Comparison of ENCODE assay signal across 9 mouse cellular contexts in genomic region chr3:87795336-87796277, GRCm38 (mm10). TPM values are rescaled to one million over a fixed set of nuclear protein-coding genes. Genes with fewer than 3 reads are reported as not detected.
DNase-seq lines count a peak whose midpoint lies in the region; ATAC-seq and TF ChIP-seq lines count a peak whose summit lies in the region.
"Had no signal": no experiment of that assay in that cellular context is flagged by ENCODE, and none has a peak within 500 bp of the region (broad histone marks: within the 10 kb centered on the region; RNA-seq: fewer than 3 reads in every experiment).

No protein-coding gene starts in this region.

- H3K9me3 ChIP-seq in MEL (replicated peaks; ENCODE audit: insufficient read depth, low read length): no peaks in the 10 kb centered on the region
- H3K9me3 ChIP-seq in lung, embryonic 16.5 days (ENCODE audit: control insufficient read depth, low read length): no peaks in the 10 kb centered on the region

- H3K27ac ChIP-seq in MEL (ENCODE audit: control insufficient read depth, low read depth, low read length): no peak overlapping the region
- H3K27ac ChIP-seq in bone marrow macrophage, adult 2 months (ENCODE audit: insufficient read depth, low read depth, low read length): no peak overlapping the region
- H3K27ac ChIP-seq in lung, embryonic 16.5 days (ENCODE audit: low read length): no peak overlapping the region
- H3K27ac ChIP-seq: macrophage had no signal

- TF ChIP-seq CTCF in MEL (IDR thresholded peaks at IDR 0.05 in 2 of 3, conservative IDR thresholded peaks at IDR 0.05 in 1 of 3; ENCODE audit: control insufficient read depth in 1 of 3, insufficient read depth in 1 of 3, low read depth in 2 of 3, low read length in 3 of 3, poor library complexity in 1 of 3, severe bottlenecking in 1 of 3): peak; percentile 68 to 90 (median 90)
- peak; percentile 83 for TF ChIP-seq CTCF in bone marrow macrophage, adult 2 months (IDR thresholded peaks at IDR 0.05; ENCODE audit: low read depth, low read length)

- peaks cover 0 to 2% of the 10 kb centered on the region in 2 experiments; a peak in 1 of 4 replicates for H3K36me3 ChIP-seq in MEL (ENCODE audit: control insufficient read depth in 1 of 2, insufficient read depth in 2 of 2, low read length in 2 of 2)
- H3K36me3 ChIP-seq in lung, embryonic 16.5 days (ENCODE audit: control insufficient read depth, insufficient read depth, low read length): no peaks in the 10 kb centered on the region

- no peaks in the 10 kb centered on the region for H3K79me2 ChIP-seq in MEL (ENCODE audit: control insufficient read depth, insufficient read depth, low read length, poor library complexity)

- DNase-seq in MEL (ENCODE audit: low read depth, low spot score): peak; percentile 53
- peak; percentile 4 for DNase-seq in fibroblast of lung, adult 2 months (ENCODE audit: low read depth)
- peak; percentile 77 to 82 for DNase-seq in heart, postnatal 10 days
- peak; percentile 85 to 88 for DNase-seq in kidney, postnatal 4 days
- DNase-seq in ovary, postnatal 36 days (ENCODE audit: low spot score): peak; percentile 59
- DNase-seq in urinary bladder, postnatal 4 days (ENCODE audit: low spot score in 2 of 2): peak; percentile 60 to 74

- TF ChIP-seq EP300 in MEL (IDR thresholded peaks at IDR 0.05; ENCODE audit: low read depth in 1 of 2, low read length in 2 of 2): no peak

- TF ChIP-seq RAD21 in MEL (IDR thresholded peaks at IDR 0.05; ENCODE audit: low read depth, low read length): peak; percentile 84

- intact Hi-C loops in heart, postnatal 10 days (cut with DNase I): loop anchor here (1.0 to 2.0 kb wide), 3 partner anchors 21 to 65 kb away; no protein-coding TSS in a partner anchor

- H3K4me3 ChIP-seq in MEL (ENCODE audit: control insufficient read depth in 1 of 2, insufficient read depth in 1 of 2, low read depth in 2 of 2, low read length in 2 of 2): no peak overlapping the region
- no peak overlapping the region for H3K4me3 ChIP-seq in bone marrow macrophage, adult 2 months (ENCODE audit: insufficient read depth, low read length)
- H3K4me3 ChIP-seq in lung, embryonic 16.5 days (ENCODE audit: low read length): peak overlapping the region; percentile 31

- no peak overlapping the region for H3K9ac ChIP-seq in MEL (ENCODE audit: control insufficient read depth, low read depth, low read length, poor library complexity, severe bottlenecking)
- H3K9ac ChIP-seq in lung, embryonic 16.5 days (ENCODE audit: low read length): no peak overlapping the region

- 16% methylated on average over 33 of the region's 33 CpGs for WGBS in lung, embryonic 16.5 days

- H3K4me1 ChIP-seq in MEL (ENCODE audit: control insufficient read depth in 1 of 2, insufficient read depth in 2 of 2, low read length in 2 of 2): peaks cover 0 to 11% of the 10 kb centered on the region in 2 experiments; a peak in 2 of 4 replicates
- H3K4me1 ChIP-seq in bone marrow macrophage, adult 2 months (ENCODE audit: control insufficient read depth, insufficient read depth, low read length): no peaks in the 10 kb centered on the region
- peaks cover 16% of the 10 kb centered on the region for H3K4me1 ChIP-seq in lung, embryonic 16.5 days (replicated peaks; ENCODE audit: control insufficient read depth, insufficient read depth, low read length)

- ATAC-seq in lung, embryonic 16.5 days (ENCODE audit: low read depth): peak; percentile 34; the same call in 1 of the 2 replicates

- TF ChIP-seq POLR2A in MEL (IDR thresholded peaks at IDR 0.05; ENCODE audit: control insufficient read depth in 1 of 2, insufficient read depth in 1 of 2, low read depth in 1 of 2, low read length in 2 of 2, poor library complexity in 1 of 2): no peak
- no peak for TF ChIP-seq POLR2A in bone marrow macrophage, adult 2 months (IDR thresholded peaks at IDR 0.05; ENCODE audit: borderline replicate concordance, low read depth, low read length)

- peaks cover 0 to 5% of the 10 kb centered on the region in 2 experiments; a peak in 3 of 4 replicates for H3K27me3 ChIP-seq in MEL (ENCODE audit: control insufficient read depth in 1 of 2, insufficient read depth in 2 of 2, low read length in 2 of 2)
- H3K27me3 ChIP-seq in lung, embryonic 16.5 days (ENCODE audit: control insufficient read depth, insufficient read depth, low read depth, low read length): peaks cover 97% of the 10 kb centered on the region

- H3K4me2 ChIP-seq in lung, embryonic 16.5 days (ENCODE audit: low read depth, low read length): peak overlapping the region; percentile 45

TF ChIP-seq in MEL, 35 proteins besides CTCF, POLR2A, EP300 and RAD21:
- TF ChIP-seq JUND (IDR thresholded peaks at IDR 0.05; ENCODE audit: low read depth, low read length) (no peak), SMC3 (IDR thresholded peaks at IDR 0.05; ENCODE audit: low read depth, low read length) (peak; percentile 87), MAZ (IDR thresholded peaks at IDR 0.05; ENCODE audit: low read depth, low read length) (no peak), BHLHE40 (IDR thresholded peaks at IDR 0.05; ENCODE audit: borderline replicate concordance, low read depth, low read length) (no peak), RCOR1 (IDR thresholded peaks at IDR 0.05; ENCODE audit: low read depth, low read length) (no peak), HCFC1 (IDR thresholded peaks at IDR 0.05; ENCODE audit: low read depth, low read length) (no peak), CHD1 (IDR thresholded peaks at IDR 0.05; ENCODE audit: low read depth, low read length) (no peak), SIN3A (IDR thresholded peaks at IDR 0.05; ENCODE audit: low read length) (no peak), ZC3H11A (IDR thresholded peaks at IDR 0.05; ENCODE audit: low read depth, low read length) (peak; percentile 57), MXI1 (IDR thresholded peaks at IDR 0.05; ENCODE audit: low read depth, low read length) (no peak), GABPA (IDR thresholded peaks at IDR 0.05; ENCODE audit: low read depth, low read length) (no peak), MEF2A (IDR thresholded peaks at IDR 0.05; ENCODE audit: extremely low read depth, insufficient replicate concordance, low read depth, low read length, poor library complexity, severe bottlenecking) (no peak), TBP (IDR thresholded peaks at IDR 0.05; ENCODE audit: low read depth, low read length) (no peak), ELF1 (IDR thresholded peaks at IDR 0.05; ENCODE audit: low read depth, low read length) (no peak), USF2 (IDR thresholded peaks at IDR 0.05; ENCODE audit: borderline replicate concordance in 1 of 2, insufficient read depth in 1 of 2, low read depth in 1 of 2, low read length in 2 of 2) (no peak)

RNA-seq across cellular contexts. Expression of gene Ntrk1, which starts 0.6 kb away (rescaled TPM):
- not detected in 2 replicates for total RNA-seq in MEL (2012; rRNA removed)
- polyA plus RNA-seq in MEL (2012; ENCODE audit: insufficient read depth in 1 of 2, insufficient read length in 2 of 2, low read depth in 1 of 2, low replicate concordance in 2 of 2, missing spikeins in 1 of 2): not detected
- not detected in 2 replicates for polyA plus RNA-seq in bone marrow macrophage, adult 2 months (2012; ENCODE audit: insufficient read depth, insufficient read length, missing spikeins)
- under 1 TPM; 0.15 to 0.29 TPM for total RNA-seq in heart, postnatal 10 days (2021)
- polyA plus RNA-seq in lung, embryonic 16.5 days (2015; fragmentation: Nextera tagmentation; extraction: Ambion mirVana): 1.5 and 1.6 TPM in 2 replicates
- polyA plus RNA-seq: macrophage had no signal

RNA-seq across cellular contexts. Expression of gene Insrr, which starts 1.1 kb away (rescaled TPM):
- 0.62 and 0.77 TPM in 2 replicates for total RNA-seq in MEL (2012; rRNA removed)
- polyA plus RNA-seq in MEL (2012; ENCODE audit: insufficient read depth in 1 of 2, insufficient read length in 2 of 2, low read depth in 1 of 2, low replicate concordance in 2 of 2, missing spikeins in 1 of 2): 1 to 10 TPM in 1 of 2 experiments, not detected in 1; 3.7 TPM
- polyA plus RNA-seq in bone marrow macrophage, adult 2 months (2012; ENCODE audit: insufficient read depth, insufficient read length, missing spikeins): not detected in 2 replicates
- total RNA-seq in heart, postnatal 10 days (2021): under 1 TPM; 0.20 to 0.55 TPM
- polyA plus RNA-seq in lung, embryonic 16.5 days (2015; fragmentation: Nextera tagmentation; extraction: Ambion mirVana): 0.04 and 0.23 TPM in 2 replicates
- polyA plus RNA-seq: macrophage had no signal

RNA-seq across cellular contexts. Expression of gene Pear1, which starts 28.5 kb away (rescaled TPM):
- total RNA-seq in MEL (2012; rRNA removed): 0.16 and 0.35 TPM in 2 replicates
- 1 to 10 TPM in 1 of 2 experiments, not detected in 1; 1.0 TPM for polyA plus RNA-seq in MEL (2012; ENCODE audit: insufficient read depth in 1 of 2, insufficient read length in 2 of 2, low read depth in 1 of 2, low replicate concordance in 2 of 2, missing spikeins in 1 of 2)
- not detected in 2 replicates for polyA plus RNA-seq in bone marrow macrophage, adult 2 months (2012; ENCODE audit: insufficient read depth, insufficient read length, missing spikeins)
- 10 to 100 TPM; 29.5 to 30.7 TPM for total RNA-seq in heart, postnatal 10 days (2021)
- polyA plus RNA-seq in lung, embryonic 16.5 days (2015; fragmentation: Nextera tagmentation; extraction: Ambion mirVana): 32.4 and 34.5 TPM in 2 replicates

RNA-seq across cellular contexts. Expression of gene Lrrc71, which starts 47.2 kb away (rescaled TPM):
- 0.04 TPM in 1 of 2 replicates, not detected in the other for total RNA-seq in MEL (2012; rRNA removed)
- polyA plus RNA-seq in MEL (2012; ENCODE audit: insufficient read depth in 1 of 2, insufficient read length in 2 of 2, low read depth in 1 of 2, low replicate concordance in 2 of 2, missing spikeins in 1 of 2): not detected
- polyA plus RNA-seq in bone marrow macrophage, adult 2 months (2012; ENCODE audit: insufficient read depth, insufficient read length, missing spikeins): not detected in 2 replicates
- total RNA-seq in heart, postnatal 10 days (2021): under 1 TPM; 0.29 to 0.50 TPM
- 3.9 and 5.9 TPM in 2 replicates for polyA plus RNA-seq in lung, embryonic 16.5 days (2015; fragmentation: Nextera tagmentation; extraction: Ambion mirVana)

RNA-seq across cellular contexts. Expression of gene Sh2d2a, which starts 50.9 kb away (rescaled TPM):
- not detected in 2 replicates for total RNA-seq in MEL (2012; rRNA removed)
- not detected for polyA plus RNA-seq in MEL (2012; ENCODE audit: insufficient read depth in 1 of 2, insufficient read length in 2 of 2, low read depth in 1 of 2, low replicate concordance in 2 of 2, missing spikeins in 1 of 2)
- polyA plus RNA-seq in bone marrow macrophage, adult 2 months (2012; ENCODE audit: insufficient read depth, insufficient read length, missing spikeins): not detected in 2 replicates
- total RNA-seq in heart, postnatal 10 days (2021): under 1 TPM; 0.10 to 0.31 TPM
- polyA plus RNA-seq in lung, embryonic 16.5 days (2015; fragmentation: Nextera tagmentation; extraction: Ambion mirVana): 0.36 and 2.0 TPM in 2 replicates
- polyA plus RNA-seq: macrophage had no signal

Comparison
In these comparisons a context has a peak if more than half of its experiments do, and no peak if none do; other contexts are left out.
1. DNase-seq: peak in every context shown above with its lines; median percentile 86 in kidney, postnatal 4 days; 80 in heart, postnatal 10 days; 67 in urinary bladder, postnatal 4 days; 59 in ovary, postnatal 36 days; 53 in MEL; 4 in fibroblast of lung, adult 2 months.
2. RNA of gene Pear1, which starts 28.5 kb away (polyA plus RNA-seq): 32.4 to 34.5 TPM in lung, embryonic 16.5 days; 1.0 TPM in MEL and not detected in bone marrow macrophage, adult 2 months; every median in the first group is over 10 times any median in the second.